Mouse (Mus musculus) layer of hippocampus, postnatal 10 days (tissue): ENCODE measurements around the gene Thbd. TPM values are rescaled to one million over a fixed set of nuclear protein-coding genes. Genes with fewer than 3 reads are reported as not detected.

Experiments used
- DNase-seq, 2 experiments: peaks; one replicate each; pipeline ENCODE4 v3.0.0; 2021; ENCODE audit warnings: low spot score in 2 of 2
- total RNA-seq, 2 experiments: library from RNA; stranded (reverse); gene quantifications; 2 replicates each; pipeline ENCODE4 v1.2.3; 2021

The Thbd gene
- total RNA-seq, 2 experiments from 2014 or later, result 4.2 to 6.6 TPM

DNA sequence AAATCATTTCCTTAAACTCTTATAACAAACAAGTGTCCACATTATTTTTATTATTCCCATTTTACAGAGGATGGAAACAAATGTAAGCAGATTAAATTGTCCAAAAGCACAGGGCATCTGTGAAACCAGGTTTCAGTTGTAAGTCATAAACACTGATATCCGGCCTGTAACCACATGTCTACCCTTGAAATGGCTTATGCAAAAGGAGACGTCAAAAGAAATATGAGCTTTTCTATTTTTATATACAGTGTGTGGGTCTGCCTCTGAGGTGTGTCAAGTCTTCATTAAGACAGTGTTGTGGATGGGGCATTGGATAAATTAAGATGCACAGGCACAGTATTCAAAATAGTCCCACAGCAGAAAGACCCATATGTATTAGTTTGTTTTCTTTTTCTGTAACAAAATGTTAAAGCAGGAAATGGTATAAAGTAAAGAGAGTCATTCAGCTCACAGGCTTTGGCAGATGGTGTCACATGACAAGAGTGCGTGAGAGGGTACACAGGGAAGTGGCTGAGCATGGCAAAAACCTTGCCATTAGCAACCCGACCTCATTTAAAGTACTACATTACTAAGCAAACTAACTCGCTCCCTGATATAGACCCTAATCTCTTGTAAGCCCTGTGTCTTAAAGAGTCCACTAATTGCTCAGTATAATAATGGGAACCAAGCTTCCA lies 17.9 kb upstream of the Thbd start:
- DNase-seq, result no peak

DNA sequence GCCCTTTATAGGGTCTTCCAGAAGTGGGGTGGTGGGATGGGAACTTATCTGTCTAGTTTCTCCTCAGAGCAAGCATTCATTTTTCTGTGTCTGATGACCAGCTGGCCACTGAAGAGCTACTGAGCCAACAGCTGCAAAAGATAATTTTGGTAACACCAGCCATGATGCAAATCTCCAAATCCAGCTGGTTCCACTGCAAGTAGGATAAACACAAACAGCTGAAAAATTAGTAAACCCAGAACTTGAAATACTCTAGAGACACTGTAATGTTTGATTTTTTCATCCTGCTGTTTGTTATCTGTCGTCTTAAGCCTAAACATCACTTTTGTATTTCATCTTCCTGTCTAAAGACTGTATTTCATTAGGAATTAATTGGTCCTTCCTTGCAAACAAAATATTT lies 13.7 kb upstream of the Thbd start:
- DNase-seq, result no peak

DNA sequence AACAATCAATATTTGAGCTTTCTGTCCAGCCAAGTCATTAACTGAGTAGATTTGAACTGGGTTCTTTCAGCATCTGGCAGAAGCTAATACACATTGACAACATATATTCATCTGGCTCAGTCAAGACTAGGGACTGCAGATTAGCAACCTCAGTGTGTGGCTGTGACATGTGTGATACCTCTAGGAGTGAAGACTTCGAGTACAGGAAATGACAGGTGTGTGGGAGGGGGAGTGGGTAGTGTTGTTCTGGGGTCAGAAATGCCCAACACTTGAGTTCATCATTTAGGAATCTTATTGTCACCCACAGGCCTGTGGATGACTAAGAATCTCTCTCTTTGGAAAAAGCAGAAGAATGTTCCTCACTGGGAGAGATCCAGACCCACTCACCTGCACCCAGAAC lies 13.1 kb upstream of the Thbd start:
- DNase-seq, result no peak

GRCm38 (mm10) chr2:148419776-148420175 lies 11.8 kb upstream of the Thbd start:
- DNase-seq, result no peak

GRCm38 (mm10) chr2:148419151-148419550 lies 11.2 kb upstream of the Thbd start:
- DNase-seq, result no peak

DNA sequence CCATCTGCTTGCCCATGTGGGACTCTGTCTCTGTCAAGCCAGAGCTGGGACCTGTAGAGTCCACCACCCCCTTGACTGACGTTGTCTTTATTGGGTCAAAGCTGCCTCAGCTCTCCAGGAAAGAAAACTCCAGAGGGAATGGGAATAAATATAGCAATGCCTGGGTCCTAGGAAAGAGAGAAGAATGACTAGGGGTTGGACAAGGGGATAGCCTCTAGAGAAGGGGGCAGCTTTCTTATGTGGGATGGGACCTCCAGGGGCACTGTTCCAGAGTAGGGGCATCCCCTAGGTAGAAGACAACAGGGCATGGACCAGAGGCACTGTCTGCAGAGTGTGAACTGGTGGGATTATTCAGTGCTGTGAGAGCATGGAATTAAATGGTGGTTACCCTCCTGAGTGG lies 1.8 kb upstream of the Thbd start:
- DNase-seq, result no peak

- peak; percentile 79 to 82 for DNase-seq
Observed at GRCm38 (mm10) chr2:148409141-148409540, 1.2 kb upstream of the Thbd start.

DNA sequence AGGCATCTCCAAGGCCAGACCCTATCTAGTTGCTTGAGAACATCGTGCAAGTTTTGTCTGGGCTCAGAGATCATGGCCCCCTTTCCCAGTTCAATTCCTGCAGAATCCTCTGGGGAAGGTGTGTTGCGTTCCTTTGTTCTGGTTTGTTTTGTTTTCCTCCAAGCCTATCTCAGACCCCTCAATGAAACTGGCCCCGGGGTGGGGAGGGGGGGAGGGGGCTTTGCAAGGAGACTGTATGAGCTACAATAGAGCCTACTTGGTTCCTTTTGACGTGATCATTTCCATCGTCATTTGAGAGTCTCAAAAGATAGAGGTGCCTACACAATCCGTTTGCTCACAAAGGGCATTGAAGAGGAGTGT lies 753 bp upstream of the Thbd start:
- no peak for DNase-seq

GRCm38 (mm10) chr2:148406971-148407869 lies 768 bp downstream of the Thbd start:
- DNase-seq, result peak in 1 of 2 experiments; percentile 34

- peak; percentile 27 to 47 for DNase-seq
Observed at GRCm38 (mm10) chr2:148406160-148406970, 1.6 kb downstream of the Thbd start.

- DNase-seq, result no peak
Observed at GRCm38 (mm10) chr2:148404906-148405305, 3.1 kb downstream of the Thbd start.

GRCm38 (mm10) chr2:148402227-148402626 lies 5.8 kb downstream of the Thbd start:
- no peak for DNase-seq

- DNase-seq, result no peak
Observed at GRCm38 (mm10) chr2:148398901-148399685, 8.9 kb downstream of the Thbd start.

DNA sequence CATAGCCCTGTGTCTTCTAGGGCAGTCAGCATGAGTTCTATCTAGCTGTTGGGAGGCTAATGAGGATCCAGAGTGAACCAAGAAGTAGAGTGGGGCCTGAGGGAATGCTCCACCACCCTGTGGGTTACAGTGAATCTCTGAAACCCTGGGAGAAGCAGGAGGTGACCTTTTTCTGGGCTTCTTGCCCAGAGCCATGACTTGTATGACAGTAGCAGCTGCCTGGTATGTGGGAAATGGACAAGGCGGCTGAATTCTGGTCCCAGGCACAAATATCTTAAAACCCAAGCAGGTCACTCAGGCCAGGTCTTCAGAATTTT lies 10.2 kb downstream of the Thbd start:
- DNase-seq, result no peak

DNA sequence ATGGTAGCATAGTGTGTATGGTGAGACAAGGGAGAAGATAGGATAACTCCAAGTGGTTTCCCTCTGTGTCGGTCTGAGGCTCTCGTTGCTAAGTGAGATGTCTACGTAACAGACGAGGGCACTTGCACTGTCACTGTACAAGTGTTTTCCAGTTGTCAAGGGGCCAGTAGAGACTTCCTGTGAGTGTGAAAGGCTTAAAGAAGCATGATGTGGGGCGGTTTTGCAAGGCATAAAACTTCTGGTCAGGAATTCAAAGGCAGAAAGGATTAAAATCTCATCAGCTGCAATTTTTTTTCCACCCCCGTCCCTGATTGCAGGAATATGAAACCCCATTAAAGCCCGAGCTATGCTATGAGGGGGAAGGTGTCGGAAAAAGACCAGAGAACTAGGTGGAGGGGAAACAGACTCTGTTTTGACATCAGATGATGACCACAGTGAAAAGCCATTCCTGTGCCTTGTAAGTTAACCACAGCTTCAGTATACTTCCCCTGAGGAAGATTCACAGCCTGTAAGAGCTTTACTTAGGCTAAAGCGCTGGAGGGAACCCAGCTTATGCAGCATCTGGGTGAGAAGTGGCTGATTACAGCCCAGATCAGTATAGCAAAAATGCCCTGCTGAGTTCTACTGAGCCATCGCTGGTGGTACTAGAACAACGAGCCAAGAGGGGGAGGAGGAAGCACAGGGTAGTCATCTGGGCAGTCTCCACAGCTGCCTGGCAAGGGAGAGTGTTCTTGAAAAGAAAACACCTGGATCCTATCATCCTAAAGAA lies 10.8 kb downstream of the Thbd start:
- no peak for DNase-seq

DNA sequence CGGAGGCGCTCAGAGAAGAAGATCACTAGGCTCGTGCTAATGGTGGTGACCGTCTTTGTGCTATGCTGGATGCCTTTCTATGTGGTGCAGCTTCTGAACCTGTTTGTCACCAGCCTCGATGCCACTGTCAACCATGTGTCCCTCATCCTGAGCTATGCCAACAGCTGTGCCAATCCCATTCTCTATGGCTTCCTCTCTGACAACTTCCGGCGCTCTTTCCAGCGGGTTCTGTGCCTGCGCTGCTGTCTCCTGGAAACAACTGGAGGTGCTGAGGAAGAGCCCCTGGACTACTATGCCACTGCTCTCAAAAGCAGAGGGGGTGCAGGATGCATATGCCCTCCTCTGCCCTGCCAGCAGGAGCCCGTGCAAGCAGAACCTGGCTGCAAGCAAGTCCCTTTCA lies 11.8 kb downstream of the Thbd start:
- DNase-seq, result peak; percentile 30 to 36

DNA sequence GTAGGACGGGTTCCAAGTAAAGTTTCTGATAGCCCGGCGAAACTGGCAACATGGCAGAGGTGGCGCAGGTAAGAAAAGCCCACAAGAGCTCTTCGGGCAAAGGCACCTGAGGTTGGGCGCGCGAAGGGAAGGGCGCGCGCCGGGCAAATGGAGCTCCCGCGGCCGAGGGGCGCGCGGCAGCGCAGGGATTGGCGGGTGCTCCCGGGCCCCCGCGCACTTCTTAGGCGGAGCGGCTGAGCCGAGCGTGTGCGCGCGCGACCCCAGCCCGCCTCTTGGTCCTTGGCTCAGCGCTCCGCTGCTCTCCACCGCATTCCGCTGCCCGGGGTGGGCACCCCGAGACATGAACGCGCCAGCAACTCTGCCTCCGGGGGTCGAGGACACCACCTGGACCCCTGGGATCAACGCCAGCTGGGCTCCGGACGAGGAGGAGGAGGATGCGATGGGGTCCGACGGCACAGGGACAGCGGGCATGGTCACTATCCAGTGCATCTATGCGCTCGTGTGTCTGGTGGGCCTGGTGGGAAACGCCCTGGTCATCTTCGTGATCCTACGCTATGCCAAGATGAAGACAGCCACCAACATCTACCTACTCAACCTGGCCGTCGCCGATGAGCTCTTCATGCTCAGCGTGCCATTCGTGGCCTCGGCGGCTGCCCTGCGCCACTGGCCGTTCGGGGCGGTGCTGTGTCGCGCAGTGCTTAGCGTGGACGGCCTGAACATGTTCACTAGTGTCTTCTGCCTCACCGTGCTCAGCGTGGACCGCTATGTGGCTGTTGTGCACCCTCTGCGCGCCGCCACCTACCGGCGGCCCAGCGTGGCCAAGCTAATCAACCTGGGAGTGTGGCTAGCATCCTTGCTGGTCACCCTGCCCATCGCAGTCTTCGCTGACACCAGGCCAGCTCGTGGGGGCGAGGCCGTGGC lies 12.6 kb downstream of the Thbd start, which contains the start of gene Sstr4:
Gene Sstr4 (plus strand): TSS at position 214 of the 921 bp plus-strand sequence.
- DNase-seq, result peak; percentile 64 to 76

- DNase-seq, result no peak
Observed at GRCm38 (mm10) chr2:148393846-148394245, 14.1 kb downstream of the Thbd start.

DNA sequence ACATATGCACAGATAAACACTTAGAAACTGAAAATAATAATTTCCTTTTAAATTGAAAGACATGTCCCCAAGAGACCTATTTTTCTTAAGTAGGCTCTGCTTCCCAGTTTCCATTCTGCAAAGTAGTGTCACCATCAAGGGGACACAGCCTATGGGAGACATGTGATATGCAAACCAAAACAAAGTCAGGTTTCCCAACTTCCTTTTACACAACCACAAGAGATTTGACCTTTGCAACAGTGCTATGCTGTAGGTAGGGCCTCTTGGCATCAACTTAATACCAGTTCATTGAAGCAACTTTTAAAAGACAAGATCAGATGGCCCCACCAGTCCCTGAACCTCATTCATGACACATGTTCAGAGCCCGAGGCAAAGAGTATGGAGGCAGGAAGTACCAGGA lies 14.8 kb downstream of the Thbd start:
- DNase-seq, result no peak
